Mouse (Mus musculus) T-cell, adult 2 months (primary cell): ENCODE data around the gene Pdzrn3.

Experiments
- DNase-seq: peaks from one replicate; pipeline ENCODE4 v3.0.0; 2022; ENCODE audit warnings: low spot score

The Pdzrn3 gene

GRCm38 (mm10) chr6:101289428-101289827, 88.3 kb downstream of the Pdzrn3 start:
- no peak for DNase-seq

- no peak for DNase-seq
These were observed 90.0 kb downstream of the Pdzrn3 start for GRCm38 (mm10) chr6:101287566-101288173.

DNA sequence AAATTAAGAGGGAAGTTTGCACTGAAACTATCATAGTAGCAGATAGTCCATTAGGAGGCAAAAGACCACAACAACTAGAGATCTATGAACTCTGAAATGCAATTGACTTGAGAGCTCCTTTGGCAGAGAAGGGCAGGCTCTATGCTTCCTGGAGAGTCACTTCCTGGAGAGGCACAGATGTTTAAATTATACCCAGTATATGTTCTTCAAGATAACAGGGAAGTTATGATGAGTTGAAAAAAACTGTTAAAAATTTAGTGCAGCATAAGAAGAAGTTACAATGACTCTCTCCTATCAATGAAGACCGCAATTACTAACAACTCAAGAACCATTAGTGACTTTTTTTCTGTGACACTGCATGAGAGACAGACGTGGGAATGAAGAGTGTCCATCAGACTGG, 90.6 kb downstream of the Pdzrn3 start:
- DNase-seq, result no peak

DNA sequence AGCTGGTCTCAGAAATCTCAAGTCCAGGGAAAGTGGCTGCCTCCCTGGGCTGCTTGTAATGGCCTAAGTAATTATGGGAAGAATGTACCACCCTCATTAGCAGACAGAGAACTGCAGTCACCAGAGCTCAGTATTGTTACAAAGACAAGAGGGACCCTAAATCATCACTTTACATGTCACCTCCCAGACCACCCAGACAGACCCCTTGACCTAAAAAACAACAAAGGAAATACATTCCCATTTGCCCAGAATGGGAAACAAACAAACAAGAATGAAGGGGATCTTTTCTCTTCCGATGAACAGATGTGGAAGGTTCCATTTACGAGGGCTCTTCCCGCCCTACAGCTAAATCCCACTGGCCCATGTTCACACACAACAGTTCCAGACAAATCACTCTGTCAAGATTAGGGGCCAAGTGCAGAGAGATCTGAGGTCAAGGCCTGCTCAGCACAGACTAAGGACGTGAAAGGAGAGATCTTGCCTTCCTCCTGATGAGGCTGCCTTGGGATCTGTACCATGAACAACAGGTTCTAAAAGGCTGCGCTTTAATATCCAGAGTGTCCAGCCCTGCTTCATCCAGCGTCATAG, 93.2 kb downstream of the Pdzrn3 start:
- DNase-seq, result no peak

DNA sequence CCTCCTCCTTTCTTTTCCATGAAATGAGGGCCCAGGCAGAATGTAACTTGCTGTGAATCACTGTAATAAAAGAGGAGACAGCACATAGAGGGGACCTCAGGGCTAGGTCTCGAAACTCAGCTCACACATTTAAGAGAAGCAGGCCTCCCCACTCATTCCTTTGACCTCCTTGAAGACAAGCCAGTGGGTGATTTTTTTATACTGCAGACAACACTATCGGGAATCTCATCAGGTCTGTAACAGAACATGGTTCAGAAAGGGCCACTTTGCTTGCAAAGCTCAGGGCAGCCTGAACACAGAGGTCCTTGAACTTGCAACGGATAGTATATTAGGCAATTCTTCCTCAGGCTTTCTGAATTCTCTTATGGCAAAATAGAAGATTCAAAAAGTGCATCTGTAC, 93.8 kb downstream of the Pdzrn3 start:
- no peak for DNase-seq

- no peak for DNase-seq
These were observed 96.1 kb downstream of the Pdzrn3 start for GRCm38 (mm10) chr6:101281644-101282043.

GRCm38 (mm10) chr6:101280811-101281218, 96.9 kb downstream of the Pdzrn3 start:
- no peak for DNase-seq

DNA sequence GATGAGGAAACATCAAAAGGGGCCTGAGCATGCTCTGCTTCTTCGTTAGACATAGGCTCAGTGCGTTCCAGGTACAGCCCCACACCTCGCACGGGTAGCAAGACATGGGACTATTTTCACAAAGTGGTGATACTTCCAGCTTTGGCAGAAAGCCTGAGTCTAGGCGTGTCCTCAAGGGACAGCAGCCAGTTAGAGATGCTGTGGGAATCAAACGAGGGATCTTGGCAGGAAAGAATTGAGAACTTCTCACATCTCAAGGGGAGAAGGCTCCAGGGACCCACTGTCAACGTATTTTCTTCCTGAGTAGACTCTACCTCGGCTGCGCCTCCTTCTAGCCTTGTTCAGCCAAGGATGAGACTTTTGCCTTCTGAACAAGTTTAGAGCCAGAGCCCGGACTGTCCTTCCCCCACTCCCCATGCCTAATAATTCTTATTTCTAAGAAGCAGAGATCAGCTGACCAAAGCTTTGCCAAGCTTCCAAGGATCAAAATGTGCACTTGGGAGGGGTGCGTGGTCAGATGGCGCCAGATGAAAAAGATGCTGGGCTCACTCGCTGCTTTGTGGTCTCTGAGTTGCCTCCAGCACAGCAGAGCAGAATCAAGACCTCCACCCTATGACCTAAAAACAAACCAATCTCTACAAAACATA, 99.3 kb downstream of the Pdzrn3 start:
- no peak for DNase-seq

GRCm38 (mm10) chr6:101276261-101276660, 101.4 kb downstream of the Pdzrn3 start:
- DNase-seq, result no peak

DNA sequence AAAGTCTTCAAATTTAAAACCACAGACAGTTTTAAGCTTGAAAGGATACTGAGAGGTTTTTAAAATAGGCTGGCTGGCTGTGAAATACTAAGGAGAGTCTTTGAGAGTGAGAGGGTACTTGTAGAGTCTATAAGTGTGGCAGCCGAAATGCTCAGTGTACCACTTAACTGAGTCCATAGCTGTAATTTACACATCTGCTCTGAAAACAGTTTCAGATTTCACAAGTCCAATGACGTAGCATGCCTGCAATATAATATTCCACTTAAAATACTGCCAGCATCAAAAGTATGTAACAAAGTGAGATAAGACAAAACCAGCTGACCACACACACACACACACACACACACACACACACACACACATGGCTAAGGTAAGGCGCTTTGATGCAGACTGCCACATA, 101.9 kb downstream of the Pdzrn3 start:
- no peak for DNase-seq

DNA sequence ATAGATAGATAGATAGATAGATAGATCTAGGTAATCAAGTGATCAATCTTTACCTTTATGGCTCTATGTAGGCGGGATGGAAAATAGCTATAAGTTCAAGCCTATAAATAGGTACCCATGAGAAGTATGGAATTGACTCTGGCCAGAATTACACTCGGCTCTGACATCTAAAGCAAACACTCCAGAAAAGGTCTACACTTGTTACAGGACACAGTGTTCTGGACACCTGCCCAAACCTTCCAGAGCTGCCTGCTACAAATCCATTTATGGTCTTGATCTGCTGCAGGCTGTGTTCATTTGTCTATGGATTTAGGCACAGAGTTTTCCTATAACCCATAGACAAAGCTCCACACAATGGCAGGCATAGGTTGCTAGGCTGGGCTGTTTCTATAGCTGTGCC, 102.9 kb downstream of the Pdzrn3 start:
- DNase-seq, result no peak

- no peak for DNase-seq
These were observed 105.4 kb downstream of the Pdzrn3 start for GRCm38 (mm10) chr6:101272256-101272655.

GRCm38 (mm10) chr6:101271378-101272135, 106.1 kb downstream of the Pdzrn3 start:
- no peak for DNase-seq

GRCm38 (mm10) chr6:101270095-101270826, 107.4 kb downstream of the Pdzrn3 start:
- DNase-seq, result no peak

DNA sequence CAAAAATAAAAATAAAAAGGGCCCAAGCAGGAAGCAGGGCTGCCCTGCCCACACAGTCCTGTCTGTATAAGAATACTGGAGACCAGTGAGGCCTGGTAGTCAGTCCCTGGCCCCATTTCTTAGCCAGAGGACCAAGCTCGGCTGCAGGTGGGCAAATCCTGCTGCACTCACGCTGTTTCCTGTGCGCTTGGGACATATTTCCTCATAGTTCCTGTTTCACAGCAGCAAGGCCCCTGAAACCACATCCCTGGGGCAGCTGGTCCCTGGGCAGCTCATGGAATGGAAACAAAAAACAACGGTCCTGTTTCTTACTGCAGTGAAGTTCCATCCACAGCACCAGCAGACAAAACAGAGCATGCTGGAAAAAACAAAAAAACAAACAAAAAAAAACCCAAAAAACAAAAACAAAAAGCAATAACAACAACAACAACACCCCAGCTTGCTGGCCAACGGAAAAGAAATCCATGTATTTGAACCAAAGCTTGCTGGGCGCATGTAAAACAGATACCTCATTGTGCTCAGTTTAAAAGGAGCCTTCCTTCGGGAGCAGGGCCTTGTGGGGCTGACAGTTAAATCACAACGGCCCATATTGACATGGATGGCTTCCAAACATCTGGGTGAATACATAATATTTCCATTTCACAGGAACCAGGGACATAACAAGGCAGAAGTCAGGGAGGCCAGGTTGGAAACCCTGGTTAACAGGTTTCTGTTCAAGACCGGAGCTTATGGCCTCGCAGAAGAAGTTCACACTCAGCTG, 108.2 kb downstream of the Pdzrn3 start:
- DNase-seq, result no peak

DNA sequence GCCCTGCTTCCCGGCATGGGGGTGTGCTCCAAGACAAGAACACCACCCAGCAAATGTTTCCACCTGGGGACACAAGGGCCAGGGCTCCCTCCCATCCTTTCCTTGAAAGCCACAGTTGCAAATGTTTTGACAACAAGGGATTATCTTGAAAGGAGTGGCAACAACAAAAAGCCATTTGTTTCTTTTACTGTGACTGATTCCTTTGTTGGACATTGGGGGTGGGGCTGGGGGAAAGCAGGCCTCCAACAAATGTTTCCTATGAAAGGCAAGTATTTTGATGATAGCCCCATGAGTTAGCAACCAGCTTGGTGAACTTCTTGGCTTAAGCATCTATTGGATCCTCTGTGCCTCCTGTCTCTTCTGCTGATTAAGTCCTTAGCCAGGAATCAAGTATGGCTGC, 109.4 kb downstream of the Pdzrn3 start:
- no peak for DNase-seq

- DNase-seq, result peak; percentile 47
These were observed 110.9 kb downstream of the Pdzrn3 start for GRCm38 (mm10) chr6:101266787-101267186.

DNA sequence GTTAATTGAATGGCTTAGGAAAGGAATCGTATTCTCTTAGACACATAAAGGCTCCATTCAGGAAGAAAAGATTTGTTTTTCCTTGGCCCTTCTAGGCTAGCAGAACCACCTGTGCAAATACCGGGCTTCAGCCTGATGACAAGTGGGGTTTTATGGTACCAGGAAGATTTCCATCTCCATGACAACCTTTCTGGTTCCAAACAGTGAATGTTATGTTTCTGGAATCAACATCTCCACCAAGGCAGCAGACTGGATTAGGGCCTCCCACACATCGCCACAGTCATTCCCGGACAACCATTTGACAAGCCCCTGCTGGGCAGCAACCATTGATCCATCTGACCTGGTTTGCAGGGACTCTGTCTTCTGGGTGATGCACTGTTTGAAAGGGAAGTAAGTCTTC, 114.2 kb downstream of the Pdzrn3 start:
- no peak for DNase-seq

DNA sequence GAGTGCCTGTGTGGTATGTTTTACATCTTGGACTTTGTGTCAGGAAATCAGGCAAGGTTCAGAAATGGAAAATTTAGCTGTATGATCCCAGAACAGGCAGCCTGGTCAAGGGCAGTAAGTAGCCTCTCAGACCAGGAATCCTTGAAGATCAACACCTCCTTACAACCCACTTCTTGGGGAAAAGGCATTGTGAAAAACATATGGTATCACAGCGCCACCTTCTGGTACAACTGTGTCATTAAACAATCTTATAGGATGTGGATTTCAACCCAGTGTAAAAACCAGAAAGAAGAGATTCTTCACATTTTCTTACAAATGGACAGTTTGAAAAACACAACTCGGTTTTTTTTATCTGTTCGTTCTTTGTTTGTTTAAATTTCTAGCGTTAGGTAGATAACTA, 116.2 kb downstream of the Pdzrn3 start:
- no peak for DNase-seq

GRCm38 (mm10) chr6:101259411-101259810, 118.3 kb downstream of the Pdzrn3 start:
- DNase-seq, result no peak

- DNase-seq, result no peak
These were observed 120.3 kb downstream of the Pdzrn3 start for GRCm38 (mm10) chr6:101257418-101257817.

GRCm38 (mm10) chr6:101254652-101255051, 123.0 kb downstream of the Pdzrn3 start:
- no peak for DNase-seq
